Mouse (Mus musculus) c-Kit-positive CD71-positive TER-119-positive erythroid progenitor cells, embryonic 14.5 days (primary cell): Measurements from ENCODE around the gene Ssh1.
A peak's percentile ranks its signal among the peaks of the same experiment; 100 is the strongest.

ENCODE experiments used
- DNase-seq: peaks from one replicate; pipeline ENCODE4 v3.0.0-alpha.2; 2013; ENCODE audit warnings: low spot score

Gene Ssh1

GRCm38 (mm10) chr5:113993031-113993486 lies 635 bp downstream of the Ssh1 start:
- DNase-seq, result no peak

- no peak for DNase-seq
Measured at GRCm38 (mm10) chr5:113992339-113992831, 1.3 kb downstream of the Ssh1 start.

- no peak for DNase-seq
Measured at GRCm38 (mm10) chr5:113991141-113991540, 2.6 kb downstream of the Ssh1 start.

- DNase-seq, result no peak
Measured at GRCm38 (mm10) chr5:113990593-113990992, 3.1 kb downstream of the Ssh1 start.

- peak; percentile 75 for DNase-seq
Measured at GRCm38 (mm10) chr5:113989437-113990024, 4.2 kb downstream of the Ssh1 start.

GRCm38 (mm10) chr5:113986182-113986961 lies 7.3 kb downstream of the Ssh1 start:
- DNase-seq, result no peak

GRCm38 (mm10) chr5:113985737-113986136 lies 8.0 kb downstream of the Ssh1 start:
- DNase-seq, result no peak

GRCm38 (mm10) chr5:113984025-113984740 lies 9.5 kb downstream of the Ssh1 start:
- DNase-seq, result peak; percentile 82

GRCm38 (mm10) chr5:113983541-113983940 lies 10.2 kb downstream of the Ssh1 start:
- no peak for DNase-seq

GRCm38 (mm10) chr5:113981843-113982242 lies 11.9 kb downstream of the Ssh1 start:
- DNase-seq, result no peak

- no peak for DNase-seq
Measured at GRCm38 (mm10) chr5:113981171-113981570, 12.5 kb downstream of the Ssh1 start.

- no peak for DNase-seq
Measured at GRCm38 (mm10) chr5:113980511-113980910, 13.2 kb downstream of the Ssh1 start.

GRCm38 (mm10) chr5:113977309-113977708 lies 16.4 kb downstream of the Ssh1 start:
- peak; percentile 75 for DNase-seq

- no peak for DNase-seq
Measured at GRCm38 (mm10) chr5:113976597-113976996, 17.1 kb downstream of the Ssh1 start.

- no peak for DNase-seq
Measured at GRCm38 (mm10) chr5:113975538-113976215, 18.0 kb downstream of the Ssh1 start.

- no peak for DNase-seq
Measured at GRCm38 (mm10) chr5:113974576-113974975, 19.1 kb downstream of the Ssh1 start.

- DNase-seq, result no peak
Measured at GRCm38 (mm10) chr5:113973790-113974189, 19.9 kb downstream of the Ssh1 start.

GRCm38 (mm10) chr5:113972589-113973515 lies 20.8 kb downstream of the Ssh1 start:
- DNase-seq, result peak; percentile 85

- DNase-seq, result no peak
Measured at GRCm38 (mm10) chr5:113971434-113971960, 22.2 kb downstream of the Ssh1 start.

GRCm38 (mm10) chr5:113968371-113968770 lies 25.3 kb downstream of the Ssh1 start:
- DNase-seq, result no peak
